Mouse (Mus musculus) cerebellum, adult 18-20 months (tissue): ENCODE measurements at regions not wholly inside any gene's neighbourhood (a gene's known extent, or its start where the extent isn't known, plus 50 kb on each side); places are given as distances from the start of the nearest gene placed in this dataset.
"Not testable (repeated sequence)": the region's sequence is repeated elsewhere in the genome, so short reads cannot be mapped to it uniquely, and the experiment has no call there.

Experiments used
- DNase-seq, 2 experiments: peaks; one replicate each; pipeline ENCODE4 v3.0.0; 2021

DNA sequence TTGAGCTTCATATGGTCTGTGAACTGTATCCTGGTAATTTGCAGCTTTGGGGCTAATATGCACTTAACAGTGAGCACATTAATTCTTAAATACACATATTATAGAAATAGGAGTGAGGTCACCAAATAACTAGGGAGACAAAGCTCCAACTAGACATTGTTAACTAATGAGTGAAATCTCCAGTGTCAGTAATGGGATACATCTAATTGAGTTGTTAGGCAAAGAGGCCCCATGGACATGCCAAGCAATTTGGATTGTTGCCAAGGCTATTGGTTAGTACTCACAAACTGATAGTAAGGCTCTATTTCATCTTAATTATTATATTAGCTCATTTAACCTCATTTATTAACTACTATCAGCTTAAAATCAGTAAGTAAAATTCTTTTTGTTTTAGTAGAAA is 698.5 kb downstream of the Triml1 start:
- no peak for DNase-seq

DNA sequence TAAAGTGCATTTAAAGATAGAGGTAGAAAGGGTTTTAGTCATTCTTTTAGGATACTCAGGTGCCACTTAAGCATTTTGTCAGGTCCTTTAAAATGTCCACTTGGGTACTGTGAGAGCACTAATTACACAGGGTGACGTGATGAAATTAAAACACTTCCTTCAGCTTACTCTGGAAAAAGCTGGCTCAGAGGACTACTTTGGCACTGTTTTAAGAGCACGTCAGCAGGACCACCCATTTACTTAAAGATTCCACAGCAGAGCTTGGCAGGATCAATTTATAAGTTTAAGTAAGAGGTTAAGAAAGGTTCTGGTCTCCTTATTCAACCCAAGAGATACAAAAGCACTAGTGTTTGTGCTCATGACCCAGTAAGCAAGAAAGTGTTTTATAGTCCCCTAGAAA is 738.7 kb downstream of the Triml1 start:
- no peak for DNase-seq

DNA sequence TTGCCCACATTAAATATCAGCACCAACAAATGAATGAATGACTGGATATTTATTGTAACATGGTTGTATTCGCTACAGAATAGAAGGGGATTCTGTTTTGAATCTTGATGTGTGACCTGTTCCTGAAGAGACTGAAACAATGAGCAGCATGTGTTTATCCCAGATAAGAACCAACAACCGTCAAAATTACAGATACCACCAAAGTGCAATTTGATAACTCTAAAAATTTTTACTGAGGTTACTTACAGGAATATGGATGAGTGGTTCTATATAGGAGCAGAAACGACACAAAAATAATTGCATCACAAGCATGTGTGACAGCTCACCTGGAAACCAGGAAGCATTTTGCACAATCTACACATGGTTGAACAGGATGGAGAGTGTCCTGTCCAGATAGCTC is 744.4 kb downstream of the Triml1 start:
- no peak for DNase-seq

DNA sequence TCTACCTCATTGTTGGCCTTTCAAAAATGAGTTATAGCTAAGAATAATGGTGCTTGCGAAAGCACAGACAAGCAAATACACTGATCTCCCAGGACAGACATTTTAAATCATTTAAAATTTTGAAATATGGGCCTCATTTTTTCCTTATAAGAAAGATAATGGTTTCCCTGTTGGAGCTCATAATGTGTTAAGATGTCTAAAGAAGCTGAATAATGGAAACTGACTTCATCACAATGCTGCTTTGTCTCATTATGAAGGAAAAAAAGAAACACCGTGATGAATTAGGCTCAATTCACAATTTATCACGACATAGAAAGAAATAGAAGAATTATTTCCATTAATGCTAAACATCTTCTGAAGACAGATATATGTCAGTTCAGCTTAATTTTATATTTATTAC is 752.5 kb downstream of the Triml1 start:
- DNase-seq, result no peak

DNA sequence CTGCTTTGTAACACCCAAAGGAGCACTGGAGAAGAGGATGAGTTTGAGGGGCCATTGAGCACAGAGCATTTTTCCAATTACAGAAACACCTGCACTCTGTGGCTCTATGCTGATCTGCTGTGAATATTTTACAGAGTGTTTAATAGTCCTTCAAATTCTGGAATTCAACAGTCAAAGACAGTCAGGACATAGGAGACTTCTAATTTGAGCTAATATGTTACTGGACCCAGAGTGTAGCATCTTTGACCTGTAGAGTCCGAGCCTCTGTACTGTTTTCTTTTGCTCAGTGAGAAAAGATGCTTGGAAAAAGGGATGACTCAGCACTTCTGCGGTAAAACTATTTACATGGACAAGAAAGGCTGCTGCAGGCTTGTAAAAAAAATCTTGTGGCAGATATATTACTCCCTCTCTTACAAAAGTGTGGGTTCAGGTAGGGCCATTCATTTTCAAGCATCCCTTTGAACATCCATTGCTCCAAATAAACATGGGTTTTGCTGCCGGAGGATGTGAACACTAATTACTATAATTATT is 793.1 kb downstream of the Triml1 start:
- DNase-seq, result no peak

DNA sequence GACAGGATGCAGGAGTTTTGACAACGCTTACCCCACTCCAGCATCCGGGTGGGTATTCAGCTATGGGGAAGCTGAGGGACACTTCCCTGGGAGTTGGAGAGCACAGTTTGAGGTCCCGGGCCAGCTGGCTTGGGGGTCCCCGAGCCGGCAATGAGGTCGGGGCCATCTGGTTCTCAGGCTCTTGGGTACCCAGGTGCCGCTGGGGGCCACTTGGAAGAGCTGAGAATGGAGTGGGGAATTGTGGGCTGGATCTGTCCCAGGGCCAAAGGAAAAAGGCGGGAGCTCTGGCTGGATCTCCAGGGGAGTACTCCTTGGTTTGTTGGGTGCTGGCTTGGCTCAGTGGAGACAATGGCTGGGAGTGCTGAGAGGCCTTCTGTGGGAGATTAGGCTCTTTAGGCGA is 806.6 kb downstream of the Triml1 start:
- no peak for DNase-seq

DNA sequence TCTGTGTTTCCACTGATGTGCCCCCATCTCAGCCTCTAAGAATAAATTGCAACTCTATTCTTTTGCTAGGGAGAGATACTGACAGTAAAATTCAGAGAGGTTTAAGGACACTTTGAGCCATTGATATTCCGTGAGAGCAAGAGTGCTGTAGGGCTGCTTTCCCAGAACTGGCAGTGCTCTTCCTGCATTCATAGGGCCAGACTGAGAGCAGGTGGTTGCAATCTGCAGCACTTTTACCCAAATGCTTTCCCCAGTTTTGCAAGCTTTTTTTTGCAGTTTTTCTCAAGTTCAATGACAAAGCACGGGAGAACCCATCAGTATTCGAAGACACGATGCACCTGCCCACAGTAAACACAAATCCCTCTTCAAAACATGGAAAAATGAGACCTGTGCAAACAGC is 816.6 kb downstream of the Triml1 start:
- DNase-seq, result no peak

DNA sequence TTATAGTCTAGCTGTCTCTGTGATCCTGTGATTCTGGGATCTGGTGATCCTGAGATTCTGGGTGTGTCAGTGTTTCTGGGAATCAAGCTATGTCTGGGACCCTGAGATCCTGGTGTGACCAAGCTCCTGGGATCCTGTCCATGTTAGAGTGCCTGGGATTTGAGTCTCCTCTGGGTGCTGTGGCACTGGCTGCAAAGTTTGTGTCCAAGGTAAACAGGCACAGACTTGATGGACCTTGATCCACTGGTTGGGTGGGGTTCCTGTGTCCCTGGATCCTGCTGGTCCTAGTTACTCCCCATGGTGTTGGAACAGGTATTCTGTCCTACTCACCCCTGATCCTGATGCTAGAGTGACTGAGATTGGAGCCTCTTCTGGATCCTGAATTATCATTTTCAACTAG is 818.4 kb downstream of the Triml1 start:
- DNase-seq, result no peak

DNA sequence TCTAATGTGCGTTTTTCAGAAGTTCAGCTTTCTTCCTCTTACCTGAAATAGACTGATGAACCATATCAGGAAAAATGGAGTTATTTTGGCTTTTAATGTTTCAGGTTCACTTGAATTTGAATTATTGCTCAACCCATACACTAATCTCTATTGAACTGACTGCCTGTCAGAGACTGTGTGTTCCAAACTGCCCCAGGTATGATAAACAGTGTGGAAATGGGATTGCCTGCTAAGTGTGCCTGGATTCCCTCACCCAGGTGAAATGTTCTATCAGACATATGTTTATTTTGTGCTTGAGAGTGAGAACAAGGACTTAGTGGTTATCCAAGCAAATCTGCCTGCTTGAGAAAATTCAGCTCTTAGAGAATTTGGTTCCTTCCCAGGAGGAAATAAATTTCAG is 830.2 kb downstream of the Triml1 start:
- DNase-seq, result no peak

DNA sequence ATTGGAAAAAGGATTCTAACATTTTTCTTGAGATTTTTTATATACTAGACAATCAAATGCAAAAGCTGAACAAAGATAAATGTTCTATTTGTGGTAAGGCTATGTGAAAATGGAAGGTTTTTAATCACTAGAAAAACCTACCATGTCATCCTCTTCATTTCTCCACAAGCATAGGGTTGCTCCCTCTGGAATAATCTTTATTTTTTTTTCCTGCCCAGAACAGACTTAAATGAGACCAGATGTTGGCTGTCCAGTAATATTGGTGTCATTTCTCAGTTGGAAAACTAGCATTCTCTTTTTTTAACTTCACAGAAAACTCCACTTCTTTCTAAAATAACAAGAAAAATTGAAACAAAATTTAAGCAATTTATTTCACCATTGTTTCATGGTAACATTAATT is 849.9 kb downstream of the Triml1 start:
- DNase-seq, result no peak

DNA sequence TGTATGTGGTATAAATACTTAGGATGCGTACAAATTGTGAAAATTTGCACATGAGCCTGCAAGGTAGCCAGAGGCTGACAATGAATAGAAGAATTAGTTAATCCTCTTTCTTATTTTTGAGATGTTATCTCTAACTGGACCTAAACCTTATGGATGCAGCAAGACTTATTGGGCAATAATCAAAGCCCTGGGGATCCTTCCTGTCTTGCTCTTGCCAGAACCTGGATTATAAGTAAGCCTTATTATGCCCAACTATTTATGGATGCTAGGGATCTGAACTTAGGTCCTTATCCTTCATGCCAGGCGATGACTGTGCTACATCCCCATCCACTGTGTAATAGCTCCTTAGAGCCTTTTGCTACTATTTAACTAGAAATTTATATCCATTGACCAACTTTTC is 859.3 kb downstream of the Triml1 start:
- no peak for DNase-seq

DNA sequence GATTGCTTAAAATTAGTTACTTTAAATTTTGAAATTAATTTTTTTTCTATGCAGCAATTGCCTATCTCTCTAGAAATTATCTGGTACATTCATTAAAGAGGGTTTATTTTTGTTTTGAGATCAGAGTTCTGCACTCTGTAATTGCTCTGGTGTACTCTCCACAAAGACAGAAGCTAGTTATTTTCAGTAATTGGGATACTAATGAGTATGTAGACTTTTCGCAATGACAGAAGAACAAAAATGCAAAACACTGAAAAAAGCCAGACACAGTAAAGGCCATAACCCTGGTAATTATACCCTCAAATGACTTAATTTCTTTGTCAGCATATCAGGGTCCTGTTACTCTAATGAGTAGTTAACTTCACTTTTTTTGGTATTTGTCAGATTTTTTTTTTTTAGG is 836.5 kb upstream of the Frg1 start:
- no peak for DNase-seq

DNA sequence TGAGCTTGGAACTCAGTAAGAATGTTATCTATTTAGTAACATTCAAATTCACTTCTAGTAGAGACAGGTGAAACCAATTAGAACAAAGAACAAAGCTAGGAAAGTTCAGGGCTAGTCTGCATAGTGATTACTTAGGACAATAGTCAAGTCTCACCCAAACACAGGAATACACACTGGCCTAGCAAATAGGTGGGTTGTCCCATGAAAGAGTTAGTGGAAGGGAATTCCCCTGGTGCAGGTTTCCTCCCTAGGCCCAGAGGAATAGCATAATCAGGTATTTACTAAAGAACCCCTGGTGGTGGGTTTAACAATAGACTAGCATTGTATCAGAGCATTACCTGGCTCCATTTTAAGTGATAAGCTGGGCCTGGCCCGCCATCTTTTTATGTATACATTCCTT is 825.4 kb upstream of the Frg1 start:
- DNase-seq, result not testable (repeated sequence)

DNA sequence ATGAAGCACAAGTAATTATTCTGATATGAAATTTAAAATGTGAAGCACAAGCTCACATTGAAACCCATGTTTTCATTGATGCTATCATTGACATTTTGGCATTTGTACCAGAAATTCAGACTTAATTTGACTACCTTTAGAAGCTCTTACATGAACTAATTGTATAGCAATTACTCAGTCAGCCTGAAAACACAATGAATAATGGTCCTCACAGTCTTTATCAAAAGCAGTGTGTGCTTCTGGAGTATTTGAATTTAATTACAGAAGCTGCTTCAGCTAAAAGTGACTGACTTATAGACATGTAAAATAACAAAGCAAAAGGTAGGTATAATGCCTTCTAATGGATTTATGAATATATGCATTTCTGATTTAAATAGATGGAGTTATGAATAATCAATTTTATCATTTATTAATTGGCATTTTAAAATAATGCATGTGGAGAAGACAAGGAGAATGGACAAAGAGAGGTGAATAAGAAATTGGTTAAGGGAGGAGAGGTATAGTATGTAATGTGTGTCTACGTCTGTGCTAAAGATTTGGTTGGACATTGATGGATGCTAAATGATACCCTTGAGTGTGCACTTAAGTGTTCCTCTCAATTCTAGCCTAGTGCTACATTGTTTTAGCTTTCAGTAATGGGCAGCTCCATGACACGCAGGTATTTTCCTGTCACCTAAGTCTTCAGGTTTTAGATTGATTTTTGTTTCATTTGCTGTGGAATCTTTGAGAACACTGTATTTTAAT is 803.2 kb upstream of the Frg1 start:
- no peak for DNase-seq

DNA sequence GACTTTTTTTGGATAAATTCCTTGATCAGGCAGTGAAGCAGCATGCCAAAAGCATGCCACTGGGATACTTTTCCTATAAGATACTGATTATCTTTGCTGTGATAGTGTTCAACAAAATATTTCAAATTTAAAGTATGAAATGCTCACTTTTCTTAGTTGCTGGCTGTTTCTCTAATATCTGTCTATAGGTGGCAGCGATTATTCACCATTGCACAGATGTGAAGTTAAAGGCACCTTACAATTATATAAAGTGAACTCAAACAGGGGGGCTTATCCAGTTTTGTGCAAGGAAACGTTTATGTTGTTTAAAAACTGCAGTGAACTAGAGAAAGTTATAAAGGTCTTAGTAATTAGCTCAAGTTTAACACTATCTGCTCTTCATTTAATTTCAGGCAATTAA is 794.1 kb upstream of the Frg1 start:
- no peak for DNase-seq

DNA sequence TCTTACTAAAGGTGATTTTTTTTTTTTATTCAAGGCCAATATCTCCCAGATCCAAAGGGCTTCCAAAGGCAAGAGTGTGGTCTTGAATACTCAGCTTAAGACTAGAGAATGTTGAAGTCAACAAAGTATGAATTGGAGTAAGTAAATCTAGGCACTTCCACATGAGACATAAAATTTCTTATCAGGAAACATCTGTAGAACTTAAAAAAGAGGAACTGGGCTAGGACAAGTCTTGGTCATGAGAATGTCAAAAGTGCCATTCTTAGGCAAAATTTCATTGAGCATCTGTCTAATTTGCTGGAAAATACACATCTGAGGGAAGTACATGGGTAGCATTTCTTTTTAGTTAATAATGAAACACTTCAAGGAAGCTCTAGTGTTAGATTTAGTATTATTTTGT is 793.1 kb upstream of the Frg1 start:
- no peak for DNase-seq

DNA sequence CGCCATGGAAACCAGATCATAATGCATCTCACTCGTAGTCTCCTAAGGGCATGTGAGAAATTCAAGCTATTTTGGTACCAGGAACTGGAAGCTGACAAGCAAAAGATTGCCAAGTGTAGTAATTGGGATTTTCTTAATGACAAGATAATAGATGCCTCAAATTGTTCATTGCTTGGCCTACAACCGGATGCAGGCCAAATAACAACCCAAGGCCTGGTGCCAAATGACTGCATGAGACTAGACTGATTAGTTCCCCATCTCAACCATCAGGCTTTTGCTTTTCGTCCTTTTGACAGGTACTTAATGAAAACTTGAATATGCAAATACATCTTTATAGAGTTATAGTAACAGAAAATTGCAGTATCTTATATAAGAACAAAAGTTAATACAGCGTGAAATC is 780.4 kb upstream of the Frg1 start:
- DNase-seq, result no peak

DNA sequence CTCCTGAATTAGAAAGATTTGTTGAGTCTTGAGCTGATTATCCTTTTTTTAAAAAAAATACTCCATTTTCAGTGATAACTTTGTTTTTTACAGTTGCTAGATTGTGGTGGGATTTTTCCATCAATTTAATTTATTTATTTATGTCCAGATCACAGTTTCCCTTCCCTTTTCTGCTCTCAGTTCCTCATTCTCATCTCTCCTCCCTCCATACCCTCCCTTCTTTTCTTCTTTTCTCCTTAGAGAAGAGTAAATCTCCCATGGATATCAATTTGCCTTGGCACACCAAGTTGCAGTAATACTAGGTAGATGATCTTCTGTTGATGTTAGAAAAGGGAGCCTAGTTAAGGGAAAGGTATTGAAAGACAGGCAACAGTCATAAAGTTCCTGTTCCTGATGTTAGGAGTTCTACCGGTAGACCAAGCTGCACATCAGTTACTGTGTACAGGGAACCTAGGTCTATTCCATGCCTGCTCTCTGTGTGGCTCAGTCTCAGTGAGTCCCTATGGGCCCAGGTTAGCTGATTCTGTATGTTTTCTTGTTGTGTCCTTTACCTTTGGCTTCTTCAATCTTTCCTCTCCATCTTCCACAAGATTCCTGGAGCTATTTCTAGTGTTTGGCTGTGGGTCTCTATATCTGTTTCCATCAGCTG is 777.2 kb upstream of the Frg1 start:
- no peak for DNase-seq

DNA sequence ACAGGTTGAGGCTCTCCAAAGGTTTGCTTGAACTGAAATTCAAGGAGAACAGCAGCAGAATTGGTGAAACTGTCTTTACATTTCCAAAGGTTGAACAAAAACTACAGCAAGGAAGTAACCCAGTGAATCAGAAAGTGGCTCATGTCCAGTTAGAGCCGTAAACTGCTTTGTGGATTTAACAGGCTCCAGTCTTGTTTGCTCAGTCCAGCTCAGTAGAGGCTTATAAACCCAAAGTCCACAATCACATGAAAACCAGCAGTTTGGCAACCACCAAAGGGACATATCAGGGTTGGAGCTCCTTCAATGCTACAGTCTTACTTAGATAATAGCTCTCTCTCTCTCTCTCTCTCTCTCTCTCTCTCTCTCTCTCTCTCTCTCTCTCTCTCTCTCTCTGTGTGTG is 770.2 kb upstream of the Frg1 start:
- no peak for DNase-seq

DNA sequence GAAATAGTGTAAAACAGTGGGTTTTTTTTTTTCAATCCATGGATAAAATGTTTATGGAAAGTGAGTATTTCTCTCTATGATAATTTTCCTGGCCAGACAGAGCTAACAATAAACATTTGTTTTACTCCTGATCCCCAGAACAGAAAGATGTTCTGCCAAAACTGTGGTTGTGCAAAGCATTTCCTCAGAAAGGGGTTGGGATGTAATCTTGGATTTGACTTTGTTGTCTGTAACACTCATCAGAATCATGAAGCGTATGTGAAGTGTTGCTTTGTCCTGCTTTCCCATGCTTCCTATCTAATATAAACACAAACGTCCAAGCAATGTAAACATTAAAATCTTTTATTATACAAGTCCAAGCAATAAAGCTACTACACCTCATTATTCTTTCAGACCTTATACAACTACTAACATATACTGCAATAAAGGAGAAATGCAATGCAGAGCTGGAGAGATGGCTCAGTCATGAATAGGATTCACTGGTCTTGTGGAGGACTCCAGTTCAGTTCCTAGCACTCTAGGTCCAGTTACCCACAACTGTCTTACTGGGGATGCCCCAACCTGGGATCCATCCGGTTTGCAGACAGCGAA is 766.5 kb upstream of the Frg1 start:
- DNase-seq, result no peak

DNA sequence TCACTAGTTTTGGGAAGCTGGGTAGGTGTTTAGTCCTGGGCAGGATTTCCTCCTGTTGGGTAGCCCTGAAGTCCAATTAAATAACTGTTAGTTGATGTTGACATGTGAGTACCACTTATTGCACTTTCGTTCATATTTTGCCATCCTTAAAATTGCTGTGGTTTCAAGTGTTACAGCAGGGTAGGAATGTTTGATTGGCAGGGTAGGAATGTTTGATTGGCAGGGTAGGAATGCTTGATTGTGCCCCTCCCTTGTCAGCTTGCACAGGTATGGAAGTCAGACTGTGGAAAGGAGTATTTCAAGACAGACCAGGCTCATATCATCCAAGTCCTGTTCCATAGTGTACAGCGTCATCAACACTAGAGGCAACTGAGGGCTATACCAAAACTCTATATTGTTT is 745.6 kb upstream of the Frg1 start:
- no peak for DNase-seq

DNA sequence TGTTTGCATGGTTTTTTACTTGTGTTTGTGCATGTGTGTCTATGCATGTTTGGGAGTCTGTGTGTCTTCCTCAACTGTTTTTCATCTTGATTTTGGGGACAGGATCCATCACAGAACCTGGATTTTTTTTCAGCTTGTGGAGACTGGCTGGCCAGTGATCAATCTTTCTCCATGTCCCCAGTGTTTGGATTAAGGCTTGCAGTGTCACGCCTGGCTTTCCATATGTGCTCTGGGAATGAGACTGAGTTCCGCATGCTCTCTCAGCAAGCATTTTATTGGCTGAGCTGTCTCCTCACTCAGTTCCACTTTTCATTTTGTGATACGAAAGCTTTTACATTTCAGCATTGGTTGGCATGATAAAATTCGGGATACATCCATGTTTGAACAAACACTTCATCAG is 740.1 kb upstream of the Frg1 start:
- no peak for DNase-seq

DNA sequence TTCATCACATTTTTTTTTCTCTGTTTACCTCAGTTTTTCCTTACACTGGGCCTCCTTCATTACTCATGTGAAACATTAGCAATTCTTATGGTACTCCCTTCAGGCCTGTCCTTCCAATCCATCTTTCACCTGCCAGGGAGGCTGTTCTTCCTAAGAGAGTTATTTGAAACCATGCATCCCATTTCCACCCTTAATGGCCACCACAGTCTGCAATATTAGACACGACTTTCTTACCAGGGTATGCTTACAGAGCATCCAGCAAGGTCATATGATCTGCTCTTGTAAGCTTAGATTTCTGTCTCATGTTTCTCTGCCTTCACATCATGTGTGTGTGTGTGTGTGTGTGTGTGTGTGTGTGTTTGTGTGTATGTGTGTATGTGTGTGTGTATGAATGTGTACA is 739.7 kb upstream of the Frg1 start:
- DNase-seq, result no peak

DNA sequence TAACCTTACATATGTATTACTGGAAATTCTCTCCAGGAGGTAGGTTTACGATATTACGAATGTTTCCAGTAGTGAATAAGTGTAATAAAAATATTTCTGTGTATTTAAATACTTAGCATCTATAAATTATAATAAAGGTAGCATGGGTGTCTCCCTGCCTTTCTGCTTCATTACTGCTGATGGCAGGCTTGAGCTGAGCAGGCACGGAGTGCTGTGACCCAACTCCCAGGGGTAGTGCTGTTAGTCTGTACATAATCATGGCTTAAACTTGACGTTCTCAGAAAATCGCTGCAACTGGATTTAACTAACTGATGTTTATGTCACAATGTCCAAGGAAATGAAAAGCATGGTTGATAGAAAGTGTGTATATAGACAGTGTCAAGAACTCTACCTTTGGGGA is 727.8 kb upstream of the Frg1 start:
- DNase-seq, result no peak

DNA sequence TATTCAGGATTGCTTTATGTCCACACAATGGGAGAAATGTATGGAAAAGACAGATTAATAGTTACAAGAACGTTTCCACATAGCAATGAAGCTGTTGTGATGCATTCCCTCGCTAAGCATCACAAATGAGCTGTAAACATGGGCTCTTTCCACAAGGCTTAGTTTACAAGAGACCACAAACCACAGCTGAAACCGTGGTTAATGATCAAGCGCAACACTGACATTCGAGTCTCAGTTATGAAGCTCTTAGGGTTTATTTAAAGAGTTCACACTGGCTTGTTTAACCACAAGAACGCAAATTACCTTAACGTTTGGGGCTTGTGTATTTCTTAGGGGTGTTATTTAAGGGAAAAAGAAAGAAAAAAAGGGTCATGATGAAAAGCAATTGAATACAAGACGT is 727.3 kb upstream of the Frg1 start:
- no peak for DNase-seq
